22 mouse cellular contexts compared by ENCODE assay signal in genomic region chr9:77759111-77759510, GRCm38 (mm10).
"Had no signal": no experiment of that assay in that cellular context is flagged by ENCODE, and none has a peak within 500 bp of the region (broad histone marks: within the 10 kb centered on the region; RNA-seq: fewer than 3 reads in every experiment).

No protein-coding gene starts in this region.

- DNase-seq: gastrocnemius, adult 2 months; gastrocnemius, postnatal 10 days; gastrocnemius, postnatal 25 days; heart, adult 2 months; heart, postnatal 10 days; heart, postnatal 36 days; kidney, adult 11 months; layer of hippocampus, adult 9-11 months; layer of hippocampus, postnatal 36 days; left cerebral cortex, postnatal 4 days; liver, embryonic 13.5 days had no signal

- H3K27me3 ChIP-seq: heart, embryonic 12.5 days; hindbrain, embryonic 13.5 days; hindbrain, embryonic 15.5 days; kidney, embryonic 15.5 days; limb, embryonic 13.5 days; limb, embryonic 15.5 days; liver, embryonic 13.5 days had no signal

- H3K36me3 ChIP-seq: hindbrain, embryonic 15.5 days; limb, embryonic 15.5 days had no signal

- H3K4me2 ChIP-seq: heart, embryonic 12.5 days; hindbrain, embryonic 13.5 days; hindbrain, embryonic 15.5 days; kidney, embryonic 15.5 days; limb, embryonic 15.5 days; liver, embryonic 11.5 days had no signal

- ATAC-seq: hindbrain, postnatal 0 days; intestine, embryonic 16.5 days had no signal

- H3K9ac ChIP-seq: heart, embryonic 12.5 days; hindbrain, embryonic 13.5 days; hindbrain, embryonic 15.5 days; kidney, embryonic 15.5 days; limb, embryonic 13.5 days; limb, embryonic 15.5 days; liver, embryonic 13.5 days had no signal

- H3K4me3 ChIP-seq: gastrocnemius, adult 2 months; heart, adult 2 months; heart, embryonic 12.5 days; hindbrain, embryonic 10.5 days; hindbrain, embryonic 13.5 days; hindbrain, embryonic 15.5 days; kidney, embryonic 15.5 days; limb, embryonic 13.5 days; limb, embryonic 15.5 days; liver, embryonic 13.5 days had no signal

- H3K27ac ChIP-seq: gastrocnemius, adult 2 months; heart, adult 2 months; hindbrain, embryonic 10.5 days; hindbrain, embryonic 13.5 days; hindbrain, embryonic 15.5 days; hindbrain, postnatal 0 days; kidney, embryonic 15.5 days; kidney, postnatal 0 days; limb, embryonic 13.5 days; limb, embryonic 15.5 days; liver, embryonic 13.5 days had no signal

- H3K9me3 ChIP-seq: heart, embryonic 12.5 days; hindbrain, embryonic 10.5 days; hindbrain, embryonic 13.5 days; hindbrain, embryonic 15.5 days; kidney, embryonic 15.5 days; limb, embryonic 13.5 days; limb, embryonic 15.5 days; liver, embryonic 13.5 days had no signal
